Mouse (Mus musculus) erythroblast, embryonic 14.5 days (primary cell): ENCODE results near the gene Aco1. TPM values are rescaled to one million over a fixed set of nuclear protein-coding genes. Genes with fewer than 3 reads are reported as not detected.

ENCODE experiments used
- H3K27me3 ChIP-seq: 2 replicates; pipeline ENCODE4 v1.6.1; 2012; ENCODE audit warnings: inconsistent platforms; ENCODE audit not compliant: control insufficient read depth
- H3K36me3 ChIP-seq: 2 replicates; pipeline ENCODE4 v1.6.1; 2012; ENCODE audit warnings: mild to moderate bottlenecking, inconsistent platforms; ENCODE audit not compliant: control insufficient read depth
- H3K4me1 ChIP-seq: 2 replicates; pipeline ENCODE4 v1.6.1; 2012; ENCODE audit warnings: inconsistent platforms; ENCODE audit not compliant: control insufficient read depth
- H3K4me3 ChIP-seq: replicated peaks from 2 replicates; pipeline ENCODE3; 2012; ENCODE audit warnings: moderate library complexity, mild to moderate bottlenecking, inconsistent platforms
- H3K9me3 ChIP-seq: 2 replicates; pipeline ENCODE4 v1.6.1; 2012; ENCODE audit warnings: low read length, inconsistent platforms, mixed read lengths; ENCODE audit not compliant: control insufficient read depth
- GATA1 ChIP-seq: IDR thresholded peaks from 2 replicates; pipeline ENCODE4 v1.6.1; 2012; ENCODE audit warnings: low read length, inconsistent platforms, mixed read lengths
- TAL1 ChIP-seq: IDR thresholded peaks from 3 replicates; pipeline ENCODE4 v1.6.1; 2012; ENCODE audit warnings: low read length, inconsistent platforms, mixed read lengths
- polyA plus RNA-seq: library from polyadenylated mRNA; stranded (reverse); fragments of >175 nt; gene quantifications from 2 replicates; pipeline ENCODE4 v1.2.3, GENCODE M21; 2012

The Aco1 gene
- polyA plus RNA-seq, 1 experiment, result 0.08 TPM

DNA sequence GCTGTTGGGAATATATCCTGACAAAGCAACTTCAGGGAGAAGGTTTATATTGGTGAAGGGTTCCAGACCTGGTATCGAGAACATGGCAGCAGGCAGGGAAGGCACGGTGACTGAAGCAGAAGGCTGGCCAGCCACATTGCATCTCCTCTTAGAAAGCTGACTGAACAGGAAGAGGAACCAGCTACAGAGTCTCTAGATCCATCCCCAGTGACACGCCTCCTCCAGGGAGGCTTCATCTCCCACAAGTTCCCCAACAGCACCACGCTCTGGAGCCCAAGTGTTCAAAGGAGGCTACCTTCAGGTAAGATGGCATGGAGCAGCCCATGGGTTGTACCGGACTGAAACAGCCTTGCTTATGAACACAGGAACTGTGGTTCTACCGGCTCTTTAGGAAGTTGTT, 59.3 kb downstream of the Aco1 start:
- no peaks in the 10 kb centered on the region for H3K4me1 ChIP-seq
- H3K36me3 ChIP-seq, result peaks cover 11% of the 10 kb centered on the region
- no peaks in the 10 kb centered on the region for H3K27me3 ChIP-seq
- no peak for TF ChIP-seq TAL1
- no peak for TF ChIP-seq GATA1
- no peaks in the 10 kb centered on the region for H3K9me3 ChIP-seq
- H3K4me3 ChIP-seq, result no peak overlapping the region

DNA sequence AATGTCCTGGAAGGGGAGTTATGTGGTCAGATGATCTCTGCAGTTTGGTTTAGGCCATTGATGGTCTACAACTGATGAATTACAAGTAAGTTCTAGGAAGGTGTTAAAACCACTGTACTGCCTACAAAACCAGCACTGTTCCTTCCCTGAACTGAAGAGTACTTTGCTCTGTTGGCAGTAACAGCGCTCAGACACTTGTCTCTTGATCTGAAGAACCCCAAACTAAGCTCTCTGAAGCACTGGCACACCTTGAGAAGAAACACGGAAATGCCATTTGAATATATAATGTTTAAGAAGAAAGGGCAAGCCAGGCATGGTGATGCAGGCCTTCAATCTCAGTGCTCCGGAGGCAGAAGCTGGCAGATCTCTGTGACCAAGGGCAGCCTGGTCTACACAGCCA, 61.5 kb downstream of the Aco1 start:
- Histone ChIP-seq H3K4me3 (no peak overlapping the region), H3K27me3 (no peaks in the 10 kb centered on the region), H3K9me3 (no peaks in the 10 kb centered on the region), H3K36me3 (peaks cover 2% of the 10 kb centered on the region; the same call in 1 of the 2 replicates), H3K4me1 (no peaks in the 10 kb centered on the region)
- TF ChIP-seq GATA1 (no peak), TAL1 (no peak)

DNA sequence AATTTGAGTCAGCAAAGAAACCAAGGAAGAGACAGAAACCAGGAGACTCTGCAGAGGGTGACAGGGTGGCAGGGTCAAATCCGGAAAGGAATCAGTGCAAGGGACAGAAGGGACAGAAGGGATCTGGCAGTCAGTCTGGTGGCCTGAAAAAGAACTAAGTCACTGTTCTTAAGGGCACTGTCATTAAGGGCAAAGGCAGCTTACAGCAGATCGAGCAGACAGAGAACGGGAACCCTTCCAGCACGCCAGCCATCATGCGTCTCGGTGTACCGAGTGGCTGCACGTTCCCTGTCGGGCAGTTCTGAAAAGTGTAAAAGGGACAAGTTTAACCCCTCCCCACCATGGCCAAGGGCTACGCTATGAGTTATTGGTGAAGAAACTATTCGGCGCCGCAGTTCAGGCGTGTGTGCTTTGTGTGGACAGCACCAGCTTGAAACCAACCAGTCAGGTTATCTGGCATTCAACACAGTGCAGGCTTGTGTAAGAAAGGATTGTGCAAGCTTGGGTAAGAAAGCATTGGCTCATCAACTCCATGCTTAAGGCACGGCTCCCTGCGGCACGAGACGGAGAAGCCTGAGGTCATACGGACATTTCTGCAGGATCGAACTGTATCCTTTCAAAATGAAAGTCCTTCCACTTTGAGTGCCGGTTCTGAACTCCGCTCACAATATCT, 62.5 kb downstream of the Aco1 start:
- no peak overlapping the region for H3K4me3 ChIP-seq
- no peaks in the 10 kb centered on the region for H3K9me3 ChIP-seq
- no peaks in the 10 kb centered on the region for H3K27me3 ChIP-seq
- H3K36me3 ChIP-seq, result peaks cover 2% of the 10 kb centered on the region; the same call in 1 of the 2 replicates
- no peaks in the 10 kb centered on the region for H3K4me1 ChIP-seq
- TF ChIP-seq TAL1, result no peak
- no peak for TF ChIP-seq GATA1

DNA sequence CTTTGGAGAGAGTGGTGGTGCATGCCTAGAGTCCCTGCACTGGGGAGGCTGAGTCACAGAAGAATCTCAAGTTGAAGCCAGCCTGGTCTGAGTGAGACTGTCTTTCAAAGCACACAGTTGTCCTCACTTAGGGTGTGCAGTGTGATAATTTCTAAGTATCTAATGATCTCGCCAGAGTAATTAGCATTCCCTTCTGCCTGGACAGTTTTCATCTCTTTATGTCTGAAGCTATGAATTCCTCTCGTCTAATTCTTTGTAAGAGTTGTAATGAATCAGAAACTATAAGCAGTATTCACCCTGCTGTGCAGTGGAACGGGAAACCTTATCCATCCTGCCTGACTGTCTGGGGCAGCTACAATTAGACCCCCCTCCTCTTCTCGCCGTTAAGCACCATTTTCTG, 64.8 kb downstream of the Aco1 start:
- Histone ChIP-seq H3K9me3 (no peaks in the 10 kb centered on the region), H3K4me1 (no peaks in the 10 kb centered on the region), H3K36me3 (peaks cover 2% of the 10 kb centered on the region; the same call in 1 of the 2 replicates), H3K4me3 (no peak overlapping the region), H3K27me3 (no peaks in the 10 kb centered on the region)
- TF ChIP-seq GATA1 (no peak), TAL1 (no peak)

DNA sequence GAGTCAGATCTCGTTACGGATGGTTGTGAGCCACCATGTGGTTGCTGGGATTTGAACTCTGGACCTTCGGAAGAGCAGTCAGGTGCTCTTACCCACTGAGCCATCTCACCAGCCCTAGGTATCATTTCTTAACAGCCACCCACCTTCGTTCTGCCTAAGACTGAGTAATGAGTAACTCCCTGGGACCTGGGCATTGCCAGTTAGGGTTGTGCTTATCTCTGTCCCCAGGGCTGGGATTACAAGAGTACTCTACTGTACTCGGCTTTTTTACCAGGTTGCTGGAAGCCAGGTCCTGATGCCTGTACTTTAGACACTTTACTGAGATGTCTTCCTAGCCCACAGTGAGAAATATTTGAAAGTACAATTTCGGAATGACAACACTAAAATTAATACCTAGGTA, 69.3 kb downstream of the Aco1 start:
- Histone ChIP-seq H3K27me3 (no peaks in the 10 kb centered on the region), H3K9me3 (no peaks in the 10 kb centered on the region), H3K4me3 (no peak overlapping the region), H3K36me3 (no peaks in the 10 kb centered on the region; the same call in 1 of the 2 replicates), H3K4me1 (no peaks in the 10 kb centered on the region)
- TF ChIP-seq TAL1 (no peak), GATA1 (no peak)

DNA sequence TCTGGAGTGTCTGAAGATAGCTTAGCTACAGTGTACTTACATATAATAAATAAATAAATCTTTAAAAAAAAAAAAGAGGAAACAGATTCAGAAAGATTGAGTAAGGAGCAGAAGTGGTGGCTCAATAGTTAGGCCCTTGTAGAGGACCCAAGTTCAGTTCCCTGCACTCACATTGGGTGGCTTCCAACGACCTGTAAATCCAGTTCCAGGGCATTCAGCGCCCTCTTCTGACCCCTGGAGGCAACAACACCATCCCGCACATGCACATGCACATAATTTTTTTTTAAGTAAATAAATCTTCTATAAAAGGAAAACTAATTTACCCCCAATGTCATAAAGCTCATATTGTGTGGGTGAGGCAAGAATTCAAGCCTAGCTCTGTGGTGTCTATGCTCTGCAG, 75.0 kb downstream of the Aco1 start:
- H3K27me3 ChIP-seq, result peaks cover 6% of the 10 kb centered on the region
- H3K36me3 ChIP-seq, result no peaks in the 10 kb centered on the region
- TF ChIP-seq TAL1 (no peak), GATA1 (no peak)
- no peak overlapping the region for H3K4me3 ChIP-seq
- peaks cover 2% of the 10 kb centered on the region; the same call in 1 of the 2 replicates for H3K4me1 ChIP-seq
- no peaks in the 10 kb centered on the region for H3K9me3 ChIP-seq

DNA sequence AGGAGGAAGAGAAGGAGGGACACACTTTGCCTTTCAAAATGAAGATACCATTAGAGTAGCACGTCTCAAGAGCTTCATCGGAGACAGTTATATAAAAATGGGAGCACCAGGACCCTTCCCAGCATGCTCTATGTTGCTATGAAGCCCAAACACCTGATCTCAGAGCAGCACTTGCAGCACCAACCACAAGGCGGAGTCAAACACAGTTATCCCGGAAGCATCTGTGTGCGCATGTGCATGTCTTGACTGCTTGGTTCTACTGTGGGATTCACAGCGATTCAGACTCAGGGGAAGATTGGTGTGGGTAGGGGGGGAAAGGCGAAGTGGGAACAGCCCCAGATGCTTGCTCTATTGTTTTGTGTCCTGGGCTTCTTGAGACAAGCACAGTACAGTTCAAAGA, 75.5 kb downstream of the Aco1 start:
- Histone ChIP-seq H3K27me3 (peaks cover 6% of the 10 kb centered on the region), H3K4me1 (peaks cover 2% of the 10 kb centered on the region; the same call in 1 of the 2 replicates), H3K36me3 (no peaks in the 10 kb centered on the region), H3K9me3 (no peaks in the 10 kb centered on the region), H3K4me3 (no peak overlapping the region)
- TF ChIP-seq GATA1, result no peak
- TF ChIP-seq TAL1, result no peak

DNA sequence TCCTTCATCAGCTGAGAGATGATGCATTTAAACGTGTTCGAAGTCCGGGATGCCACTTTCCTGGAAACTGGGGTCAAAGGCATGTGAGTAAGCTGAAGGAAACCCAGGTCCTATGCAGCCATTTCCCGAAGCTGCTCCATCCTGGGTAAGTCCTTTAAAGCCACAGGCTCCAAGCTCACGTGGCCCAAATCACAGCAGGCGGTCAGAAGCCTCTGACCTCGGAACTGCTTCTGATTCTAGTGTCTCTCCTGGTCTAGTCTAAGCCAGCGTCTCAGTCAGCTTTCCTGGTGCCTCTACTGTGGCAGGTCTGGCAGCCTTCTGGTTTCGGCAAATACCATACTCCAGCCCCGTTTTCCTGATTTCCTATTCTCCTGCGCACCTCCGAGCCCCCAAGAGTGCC, 77.6 kb downstream of the Aco1 start:
- no peaks in the 10 kb centered on the region for H3K36me3 ChIP-seq
- TF ChIP-seq GATA1, result no peak
- TF ChIP-seq TAL1, result no peak
- H3K27me3 ChIP-seq, result peaks cover 6% of the 10 kb centered on the region
- H3K4me3 ChIP-seq, result no peak overlapping the region
- H3K4me1 ChIP-seq, result peaks cover 2% of the 10 kb centered on the region; the same call in 1 of the 2 replicates
- H3K9me3 ChIP-seq, result no peaks in the 10 kb centered on the region

DNA sequence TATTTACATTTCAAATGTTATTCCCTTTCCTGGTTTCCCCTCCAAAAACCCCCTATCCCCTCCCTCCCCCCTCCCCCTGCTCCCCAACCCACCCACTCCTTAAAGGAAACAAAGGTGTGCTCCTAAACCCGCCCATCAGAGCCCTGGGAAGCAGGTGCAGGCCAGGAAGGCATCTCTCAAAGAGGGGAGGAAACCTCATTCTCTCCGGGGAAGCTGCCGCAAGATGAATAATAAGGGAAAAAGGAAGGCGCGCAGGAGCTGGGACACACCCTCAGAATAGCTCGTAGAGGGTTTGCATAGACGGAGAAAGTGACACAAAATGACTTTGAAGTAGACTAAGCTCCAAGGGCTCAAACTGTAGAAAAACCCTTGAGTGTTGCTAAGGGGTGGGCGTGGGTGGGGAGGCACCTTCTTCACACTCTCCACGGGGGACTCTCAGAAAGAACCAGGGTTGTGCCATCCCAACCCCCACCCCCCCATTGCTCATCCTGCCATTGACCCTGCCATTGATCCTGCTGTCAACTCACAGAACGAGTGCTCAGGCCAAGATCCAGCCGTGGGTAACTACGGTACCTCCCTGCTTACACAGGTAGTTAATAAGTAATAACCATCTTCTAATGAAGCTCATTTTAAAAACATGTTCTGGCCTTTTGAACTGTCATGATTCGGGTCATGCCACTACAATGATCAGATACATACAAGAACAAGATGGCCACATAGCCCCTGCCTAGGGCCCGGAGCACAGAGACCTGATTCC, 78.3 kb downstream of the Aco1 start:
- no peaks in the 10 kb centered on the region for H3K36me3 ChIP-seq
- peaks cover 2% of the 10 kb centered on the region; the same call in 1 of the 2 replicates for H3K4me1 ChIP-seq
- no peaks in the 10 kb centered on the region for H3K9me3 ChIP-seq
- peaks cover 6% of the 10 kb centered on the region for H3K27me3 ChIP-seq
- no peak for TF ChIP-seq TAL1
- no peak for TF ChIP-seq GATA1
- H3K4me3 ChIP-seq, result no peak overlapping the region
